ENCODE assay signal across 18 mouse cellular contexts in genomic region chr2:32512592-32512991, GRCm38 (mm10). TPM values are rescaled to one million over a fixed set of nuclear protein-coding genes. Genes with fewer than 3 reads are reported as not detected.
DNase-seq lines count a peak whose midpoint lies in the region; ATAC-seq lines count a peak whose summit lies in the region.
"Had no signal": no experiment of that assay in that cellular context is flagged by ENCODE, and none has a peak within 500 bp of the region (broad histone marks: within the 10 kb centered on the region; RNA-seq: fewer than 3 reads in every experiment).

No protein-coding gene starts in this region.

- ATAC-seq in CD4-positive, CD25-positive, alpha-beta regulatory T cell, adult 4 months, result peak; percentile 17
- no peak for ATAC-seq in frontal cortex, adult (ENCODE audit: low TSS enrichment)
- ATAC-seq: activated CD4-positive, CD25-positive, alpha-beta regulatory T cell, adult 4 months; forebrain, embryonic 13.5 days; forebrain, embryonic 15.5 days; forebrain, postnatal 0 days had no signal

- DNase-seq in induced T-regulatory cell, adult 2 months (ENCODE audit: low read depth), result peak; percentile 55
- no peak for DNase-seq in spleen, postnatal 36 days (ENCODE audit: low spot score in 2 of 2)
- DNase-seq in adrenal gland, postnatal 10 days, result no peak
- DNase-seq: adrenal gland, adult 8-10 months; adrenal gland, postnatal 25 days; cerebellum, adult 11 months; cerebellum, adult 18-20 months; cerebellum, adult 8-10 months; cerebellum, adult 9-11 months; cerebellum, postnatal 14 days; cerebellum, postnatal 36 days; embryo, embryonic 11 days; forebrain, postnatal 0 days had no signal

RNA-seq across cellular contexts. Expression of gene Fam102a, which starts 22.5 kb away (rescaled TPM):
- 10 to 100 TPM; 50.6 to 55.5 TPM for polyA plus RNA-seq in CD4-positive, CD25-positive, alpha-beta regulatory T cell, adult 4 months (2017; shearing (Covaris generic))
- 10 to 100 TPM; 24.6 to 26.8 TPM for total RNA-seq in adrenal gland, postnatal 10 days (2021)

RNA-seq across cellular contexts. Expression of gene Dpm2, which starts 58.1 kb away (rescaled TPM):
- polyA plus RNA-seq in CD4-positive, CD25-positive, alpha-beta regulatory T cell, adult 4 months (2017; shearing (Covaris generic)), result 100 to 1,000 TPM; 131 to 166 TPM
- total RNA-seq in adrenal gland, postnatal 10 days (2021), result 10 to 100 TPM; 44.4 to 49.9 TPM
